Mouse (Mus musculus): ENCODE results near the gene Tanc1.

GRCm38 (mm10) chr2:59841944-59842343 is 230.1 kb downstream of the Tanc1 start:
- TF ChIP-seq GATA1 (IDR thresholded peaks at IDR 0.05; ENCODE audit: low read length) (no peak), TAL1 (IDR thresholded peaks at IDR 0.05; ENCODE audit: low read length) (no peak)
